Mouse (Mus musculus): ENCODE measurements at regions not wholly inside any gene's neighbourhood (a gene's known extent, or its start where the extent isn't known, plus 50 kb on each side); places are given as distances from the start of the nearest gene placed in this dataset.

DNA sequence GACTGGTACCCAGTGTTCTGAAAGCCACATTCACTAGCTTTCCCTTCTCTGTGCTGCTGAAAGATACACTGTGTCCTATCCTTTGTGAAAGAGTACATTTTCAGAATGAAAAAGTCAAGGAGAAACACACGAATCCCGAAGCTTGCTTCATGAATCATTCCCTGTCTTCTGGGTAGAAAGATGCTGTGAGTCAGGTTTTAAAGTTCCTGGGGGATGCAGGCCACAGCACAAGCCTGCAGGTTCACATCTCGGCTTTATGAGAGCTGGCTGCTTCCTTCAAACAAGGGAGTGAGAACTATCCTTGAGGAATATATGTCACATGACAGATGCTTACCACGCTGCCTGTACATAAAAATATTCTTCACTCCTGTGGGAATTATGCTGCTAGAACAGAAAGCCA, 219.7 kb upstream of the Nrsn1 start:
- no peak for TF ChIP-seq CTCF (IDR thresholded peaks at IDR 0.05)
- TF ChIP-seq EP300 (IDR thresholded peaks at IDR 0.05; ENCODE audit: insufficient read depth, low read depth, low read length) = no peak
- no peak for TF ChIP-seq POLR2A (IDR thresholded peaks at IDR 0.05; ENCODE audit: insufficient read depth, low read depth, low read length)
